Mouse (Mus musculus) embryonic facial prominence, embryonic 11.5 days (tissue): ENCODE measurements at regions not wholly inside any gene's neighbourhood (a gene's known extent, or its start where the extent isn't known, plus 50 kb on each side); places are given as distances from the start of the nearest gene placed in this dataset.
A peak's percentile ranks its signal among the peaks of the same experiment; 100 is the strongest.

Experiments
- ATAC-seq: fragments of 200-750 bp; cut with Nextera tagmentation; replicated peaks from 2 replicates; pipeline ENCODE4 v1.8.0; 2017; ENCODE audit warnings: low read depth; ENCODE audit not compliant: insufficient number of reproducible peaks, low FRiP score, low TSS enrichment
- DNase-seq: peaks from one replicate; pipeline ENCODE4 v3.0.0-alpha.2; 2015; ENCODE audit warnings: low spot score
- H3K27ac ChIP-seq: fragments of 300-500 bp; sonication (generic); replicated peaks from 2 replicates; pipeline ENCODE4 v1.5.1; 2014; ENCODE audit warnings: mild to moderate bottlenecking, low read depth, low read length, control low read depth
- H3K27me3 ChIP-seq: fragments of 300-500 bp; sonication (generic); 2 replicates; pipeline ENCODE4 v1.6.1; 2014; ENCODE audit warnings: mild to moderate bottlenecking, low read length, moderate library complexity, mixed read lengths; ENCODE audit not compliant: control insufficient read depth, insufficient read depth
- H3K36me3 ChIP-seq: fragments of 300-500 bp; sonication (generic); replicated peaks from 2 replicates; pipeline ENCODE4 v1.6.1; 2014; ENCODE audit warnings: low read depth, mild to moderate bottlenecking, low read length, moderate library complexity, mixed read lengths; ENCODE audit not compliant: control insufficient read depth, insufficient read depth
- H3K4me1 ChIP-seq: fragments of 300-500 bp; sonication (generic); 2 replicates; pipeline ENCODE4 v1.6.1; 2014; ENCODE audit warnings: low read length, mixed read lengths; ENCODE audit not compliant: control insufficient read depth, insufficient read depth
- H3K4me2 ChIP-seq: fragments of 300-500 bp; sonication (generic); 2 replicates; pipeline ENCODE4 v1.6.1; 2014; ENCODE audit warnings: low read depth, mild to moderate bottlenecking, control low read depth, low read length, moderate library complexity
- H3K4me3 ChIP-seq: fragments of 300-500 bp; sonication (generic); 2 replicates; pipeline ENCODE4 v1.5.1; 2014; ENCODE audit warnings: low read depth, low read length, control low read depth
- H3K9ac ChIP-seq: fragments of 300-500 bp; sonication (generic); replicated peaks from 2 replicates; pipeline ENCODE4 v1.6.1; 2014; ENCODE audit warnings: mild to moderate bottlenecking, control low read depth, low read length
- H3K9me3 ChIP-seq: fragments of 300-500 bp; sonication (generic); replicated peaks from 2 replicates; pipeline ENCODE4 v1.6.1; 2016; ENCODE audit warnings: mild to moderate bottlenecking, low read length, inconsistent platforms, mixed read lengths; ENCODE audit not compliant: control insufficient read depth
- WGBS: fragments of 180-500 bp; shearing (Covaris S2); extraction: QIAGEN DNeasy Blood & Tissue Kit; methylation state at CpG from one replicate; pipeline ENCODE4 v1.1.7; 2014; 5-methylcytosine and 5-hydroxymethylcytosine counted together

- no peaks in the 10 kb centered on the region for H3K9me3 ChIP-seq
- H3K4me1 ChIP-seq, result peaks cover 3% of the 10 kb centered on the region
- H3K27ac ChIP-seq, result no peak overlapping the region
- no peak overlapping the region for H3K4me2 ChIP-seq
- no peak overlapping the region for H3K9ac ChIP-seq
- ATAC-seq (no peak), DNase-seq (no peak)
- H3K4me3 ChIP-seq, result no peak overlapping the region
- WGBS, result 53% methylated on average over 8 of the region's 8 CpGs
- no peaks in the 10 kb centered on the region for H3K36me3 ChIP-seq
- no peaks in the 10 kb centered on the region for H3K27me3 ChIP-seq
Measured at GRCm38 (mm10) chr1:135665484-135665883, 54.4 kb upstream of the Csrp1 start.

GRCm38 (mm10) chr1:135668331-135668730 is 51.5 kb upstream of the Csrp1 start:
- Histone ChIP-seq H3K9me3 (no peaks in the 10 kb centered on the region), H3K27me3 (no peaks in the 10 kb centered on the region), H3K36me3 (no peaks in the 10 kb centered on the region), H3K4me3 (no peak overlapping the region), H3K9ac (no peak overlapping the region), H3K27ac (no peak overlapping the region), H3K4me2 (no peak overlapping the region), H3K4me1 (peaks cover 3% of the 10 kb centered on the region)
- 47% methylated on average over 3 of the region's 3 CpGs for WGBS
- DNase-seq, result peak; percentile 80
- peak; percentile 75 for ATAC-seq

- Histone ChIP-seq H3K27me3 (no peaks in the 10 kb centered on the region), H3K4me3 (no peak overlapping the region), H3K27ac (no peak overlapping the region), H3K36me3 (no peaks in the 10 kb centered on the region), H3K4me1 (peaks cover 3% of the 10 kb centered on the region), H3K4me2 (no peak overlapping the region), H3K9me3 (no peaks in the 10 kb centered on the region), H3K9ac (no peak overlapping the region)
- ATAC-seq (no peak), DNase-seq (no peak)
- WGBS, result 75% methylated on average over 7 of the region's 7 CpGs
Measured at GRCm38 (mm10) chr1:135668951-135669350, 50.9 kb upstream of the Csrp1 start.

GRCm38 (mm10) chr1:135669803-135670202 is 50.1 kb upstream of the Csrp1 start:
- Histone ChIP-seq H3K27ac (no peak overlapping the region), H3K4me1 (peaks cover 3% of the 10 kb centered on the region; the same call in 1 of the 2 replicates), H3K9me3 (no peaks in the 10 kb centered on the region), H3K9ac (no peak overlapping the region), H3K4me2 (no peak overlapping the region), H3K4me3 (no peak overlapping the region), H3K36me3 (no peaks in the 10 kb centered on the region), H3K27me3 (no peaks in the 10 kb centered on the region)
- DNase-seq, result no peak
- ATAC-seq, result no peak
- 75% methylated on average over 7 of the region's 7 CpGs for WGBS
